Mouse (Mus musculus) frontal cortex, postnatal 14 days (tissue): Measurements from ENCODE around the gene Asic2.

ENCODE experiments used
- DNase-seq, 2 experiments: peaks; one replicate each; pipeline ENCODE4 v3.0.0; 2022; ENCODE audit warnings: low spot score in 2 of 2

Asic2 gene

GRCm38 (mm10) chr11:80854908-80855307 is 1113.3 kb downstream of the Asic2 start:
- no peak for DNase-seq

GRCm38 (mm10) chr11:80854430-80854829 is 1113.8 kb downstream of the Asic2 start:
- DNase-seq = no peak

- DNase-seq = no peak
Observed at GRCm38 (mm10) chr11:80853014-80853413, 1115.2 kb downstream of the Asic2 start.

GRCm38 (mm10) chr11:80851859-80852258 is 1116.4 kb downstream of the Asic2 start:
- no peak for DNase-seq

- DNase-seq = no peak
Observed at GRCm38 (mm10) chr11:80848131-80848530, 1120.1 kb downstream of the Asic2 start.

GRCm38 (mm10) chr11:80846115-80846514 is 1122.1 kb downstream of the Asic2 start:
- no peak for DNase-seq

- DNase-seq = no peak
Observed at GRCm38 (mm10) chr11:80845486-80845885, 1122.8 kb downstream of the Asic2 start.

- no peak for DNase-seq
Observed at GRCm38 (mm10) chr11:80843435-80843834, 1124.8 kb downstream of the Asic2 start.

- DNase-seq = no peak
Observed at GRCm38 (mm10) chr11:80838724-80839123, 1129.5 kb downstream of the Asic2 start.

GRCm38 (mm10) chr11:80835841-80836240 is 1132.4 kb downstream of the Asic2 start:
- DNase-seq = no peak

- no peak for DNase-seq
Observed at GRCm38 (mm10) chr11:80835395-80835794, 1132.9 kb downstream of the Asic2 start.
